Mouse (Mus musculus): Measurements from ENCODE around the gene Ddx51. TPM values are rescaled to one million over a fixed set of nuclear protein-coding genes. Genes with fewer than 3 reads are reported as not detected.

The Ddx51 gene
- 10 to 100 TPM; 28.4 to 28.9 TPM for total RNA-seq (2021)
- long read RNA-seq, full-length matches to known transcripts: 14 of 20 reads
- long read RNA-seq, partial matches to known transcripts: 1 of 20 reads
- long read RNA-seq, other reads (novel, unspliced or antisense): 5 of 20 reads

DNA sequence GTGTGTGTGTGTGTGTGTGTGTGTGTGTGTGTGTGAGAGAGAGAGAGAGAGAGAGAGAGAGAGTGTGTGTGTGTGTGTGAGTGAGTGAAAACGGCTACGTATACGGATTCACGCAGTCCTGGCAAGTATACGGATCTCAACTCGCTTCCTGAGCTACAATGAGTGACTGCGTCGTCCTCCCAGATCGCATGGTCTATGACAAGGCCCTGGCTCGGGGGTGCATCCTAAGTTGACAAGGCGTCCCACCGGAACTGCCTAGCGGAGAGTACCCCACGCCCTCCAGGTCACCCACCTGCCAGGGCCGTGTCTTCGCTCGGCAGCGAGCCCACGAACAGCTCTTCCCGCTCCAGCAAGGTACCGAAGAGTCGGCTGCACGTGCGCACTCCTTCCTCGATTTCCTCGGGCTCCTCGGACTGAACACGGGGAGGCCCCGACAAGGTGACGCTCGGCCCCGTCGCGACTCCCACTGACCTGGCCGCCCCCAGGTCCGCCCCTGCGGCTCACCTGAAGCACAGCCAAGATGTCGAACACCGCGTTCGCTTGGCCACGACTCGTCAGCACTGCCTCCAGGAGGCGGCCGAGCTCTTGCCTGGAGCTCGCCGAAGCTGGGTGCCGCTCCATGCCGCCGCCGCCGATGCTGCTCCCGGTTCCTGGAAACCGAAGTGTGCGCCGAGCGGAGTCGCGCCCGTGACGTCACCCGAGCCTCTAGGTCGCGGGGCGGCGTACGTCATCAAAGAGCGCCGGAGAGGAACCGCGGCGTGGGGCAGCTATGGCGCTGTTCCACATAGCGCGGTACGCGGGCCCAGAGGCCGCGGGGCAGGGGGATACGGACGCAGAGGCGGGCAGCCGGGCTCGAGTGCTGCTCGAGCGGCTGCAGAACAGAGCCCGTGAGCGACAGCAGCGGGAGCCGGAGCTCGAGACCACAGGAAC lies at the start of gene Ddx51, which contains the start of gene Noc4l:
Gene Ddx51 (plus strand): TSS at position 733 of the 930 bp plus-strand sequence.
Gene Noc4l (minus strand): TSS at position 699 of the 930 bp plus-strand sequence.
- DNase-seq (ENCODE audit: low spot score in 2 of 2): peak; percentile 92 to 96

DNA sequence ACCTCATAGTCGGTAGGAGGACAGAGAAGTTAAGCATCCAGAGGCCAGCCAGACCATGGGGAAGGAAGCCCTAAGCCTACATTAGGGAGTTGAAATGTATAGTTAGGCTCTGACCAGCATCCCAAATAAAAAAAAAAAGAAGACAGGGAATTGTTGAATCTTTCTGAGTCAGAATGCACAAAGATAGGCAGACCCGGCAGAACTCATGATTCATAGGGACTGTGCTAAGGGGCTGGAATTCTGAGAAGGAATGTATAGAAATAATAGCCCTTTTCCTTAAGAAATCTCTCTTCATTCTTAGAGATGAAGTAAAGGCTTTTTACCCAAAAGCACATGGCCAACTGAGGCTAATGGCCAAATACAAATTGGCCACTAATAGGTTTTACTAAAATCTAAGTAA lies 48.9 kb upstream of the Ddx51 start:
- DNase-seq (ENCODE audit: low spot score in 2 of 2): no peak

GRCm38 (mm10) chr5:110605531-110606221 lies 47.6 kb upstream of the Ddx51 start:
- DNase-seq (ENCODE audit: low spot score in 2 of 2): no peak

- DNase-seq (ENCODE audit: low spot score in 2 of 2): no peak
These were observed 45.5 kb upstream of the Ddx51 start for GRCm38 (mm10) chr5:110607767-110608166.

GRCm38 (mm10) chr5:110608336-110608735 lies 44.9 kb upstream of the Ddx51 start:
- no peak for DNase-seq (ENCODE audit: low spot score in 2 of 2)

DNA sequence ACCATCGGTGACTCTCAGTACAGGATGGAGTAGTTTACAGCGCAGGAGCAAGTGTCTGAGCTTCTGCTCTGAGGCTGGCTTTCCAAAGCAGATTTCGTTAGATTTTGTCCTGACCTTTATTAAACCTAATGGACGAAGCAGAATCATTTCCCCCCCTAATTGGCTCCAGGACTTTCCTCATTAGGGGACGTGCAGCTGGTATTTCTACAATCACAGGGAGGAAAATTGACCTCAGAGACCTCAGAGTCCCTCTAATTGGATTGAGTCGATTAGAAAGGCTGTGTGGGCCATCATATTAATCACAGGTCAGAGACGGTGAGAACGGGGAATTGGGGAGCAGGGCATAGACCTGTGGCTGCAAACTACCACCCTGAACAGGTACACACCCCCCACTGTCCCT lies 44.3 kb upstream of the Ddx51 start:
- DNase-seq (ENCODE audit: low spot score in 2 of 2): no peak

GRCm38 (mm10) chr5:110609425-110609824 lies 43.8 kb upstream of the Ddx51 start:
- no peak for DNase-seq (ENCODE audit: low spot score in 2 of 2)

- DNase-seq (ENCODE audit: low spot score in 2 of 2): no peak
These were observed 43.4 kb upstream of the Ddx51 start for GRCm38 (mm10) chr5:110609868-110610267.

DNA sequence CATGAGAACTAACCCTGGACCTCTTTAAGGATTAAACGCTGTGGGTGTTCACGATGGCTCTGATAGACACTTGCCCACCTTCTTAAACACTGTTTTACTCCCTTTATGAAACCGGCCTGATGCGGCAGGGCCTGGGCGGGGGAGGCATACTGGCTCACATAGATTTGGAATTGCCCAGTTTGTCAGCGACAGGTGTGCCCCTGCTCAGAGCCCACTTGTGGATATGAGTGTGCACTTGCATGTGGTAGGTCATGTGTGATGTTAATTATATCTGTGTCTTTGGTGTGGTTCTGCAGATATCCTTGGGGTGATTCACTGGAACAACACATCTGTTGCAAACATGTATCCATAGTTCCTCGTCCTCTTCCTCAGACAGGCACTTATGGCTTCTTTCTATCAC lies 42.8 kb upstream of the Ddx51 start:
- no peak for DNase-seq (ENCODE audit: low spot score in 2 of 2)

GRCm38 (mm10) chr5:110611435-110612158 lies 41.7 kb upstream of the Ddx51 start:
- DNase-seq (ENCODE audit: low spot score in 2 of 2): peak; percentile 73 to 91

- no peak for DNase-seq (ENCODE audit: low spot score in 2 of 2)
These were observed 34.0 kb upstream of the Ddx51 start for GRCm38 (mm10) chr5:110619226-110619625.

DNA sequence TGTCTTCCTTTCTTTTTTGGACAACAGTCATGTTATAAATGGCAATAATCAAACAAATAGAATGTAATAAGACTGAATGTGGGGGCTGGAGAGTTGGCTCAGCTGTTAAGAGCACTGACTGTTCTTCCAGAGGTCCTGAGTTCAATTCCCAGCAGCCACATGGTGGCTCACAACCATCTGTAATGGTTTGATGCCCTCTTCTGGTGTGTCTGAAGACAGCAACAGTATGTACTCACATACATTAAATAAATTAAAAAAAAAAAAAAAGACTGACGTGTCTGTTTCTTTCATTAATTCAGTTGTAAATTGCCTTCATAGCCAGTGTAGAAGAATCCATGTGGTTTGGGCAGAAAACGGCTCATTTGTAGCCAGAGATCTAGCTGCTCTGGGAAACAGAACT lies 28.9 kb upstream of the Ddx51 start:
- no peak for DNase-seq (ENCODE audit: low spot score in 2 of 2)

GRCm38 (mm10) chr5:110627351-110627750 lies 25.9 kb upstream of the Ddx51 start:
- peak; percentile 26 to 60 for DNase-seq (ENCODE audit: low spot score in 2 of 2)

GRCm38 (mm10) chr5:110628156-110628555 lies 25.1 kb upstream of the Ddx51 start:
- DNase-seq (ENCODE audit: low spot score in 2 of 2): no peak

DNA sequence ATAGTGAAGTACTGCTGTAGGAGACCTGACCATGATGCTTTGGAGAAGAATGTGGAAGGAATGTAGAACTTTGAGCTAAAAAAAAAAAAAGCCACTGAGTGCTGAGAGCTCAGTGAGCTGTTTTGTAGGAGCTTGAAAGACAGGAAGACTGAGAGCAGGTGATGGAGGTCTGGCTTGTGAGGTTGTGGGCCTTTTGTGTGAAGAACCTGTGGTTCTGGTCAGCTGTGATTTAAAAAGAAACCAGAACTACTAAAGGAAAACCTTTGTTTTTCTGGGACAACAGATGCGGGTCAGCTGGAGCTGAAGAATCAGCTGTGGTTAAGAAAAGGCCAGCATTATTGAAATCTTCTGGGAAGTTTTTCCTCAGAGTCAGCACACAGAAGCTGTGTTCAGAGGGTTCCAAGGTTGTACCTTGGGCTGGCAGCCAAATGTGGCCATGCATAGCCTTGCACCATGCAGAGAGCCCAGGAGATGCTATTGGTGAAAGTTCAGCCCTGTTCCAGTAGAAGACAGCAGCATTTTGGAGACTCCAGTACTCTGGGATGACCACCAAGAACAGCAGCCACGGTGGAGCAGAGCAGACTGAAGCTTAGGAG lies 23.6 kb upstream of the Ddx51 start:
- DNase-seq (ENCODE audit: low spot score in 2 of 2): no peak

DNA sequence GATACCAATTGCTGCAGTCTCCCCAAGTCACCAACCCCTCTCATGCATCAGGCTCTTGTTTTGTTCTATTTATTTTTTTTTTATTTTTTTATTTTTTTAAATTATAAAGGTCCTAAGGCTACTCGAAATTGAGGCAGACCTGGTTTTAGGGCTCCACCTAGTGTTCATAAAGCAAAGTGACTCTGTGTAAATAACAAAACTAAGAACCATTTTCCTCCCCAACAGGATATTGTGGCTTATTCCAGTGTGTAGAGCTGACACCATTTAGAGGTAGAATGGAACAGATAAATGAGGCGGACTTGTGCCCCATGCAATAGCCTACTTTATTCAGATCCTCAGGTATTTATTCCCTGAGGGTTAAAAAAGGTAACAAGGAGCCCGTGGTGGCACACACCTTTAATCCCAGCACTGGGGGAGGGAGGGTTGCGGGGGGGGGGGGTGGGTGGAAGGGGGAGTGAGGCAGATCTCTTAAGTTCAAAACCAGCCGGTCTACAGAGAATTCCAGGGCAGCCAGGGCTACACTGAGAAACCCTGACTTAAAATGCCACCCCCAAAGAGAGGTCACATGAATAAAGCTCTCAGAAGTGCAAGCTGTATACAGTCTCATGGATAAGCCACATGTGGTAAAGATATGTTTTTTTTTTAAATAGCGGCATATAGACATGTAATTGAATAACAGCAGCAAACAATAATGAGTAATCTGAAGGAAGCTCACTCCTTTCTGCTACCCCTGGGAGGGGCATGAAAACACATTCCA lies 17.1 kb upstream of the Ddx51 start:
- DNase-seq (ENCODE audit: low spot score in 2 of 2): peak in 1 of 2 experiments; percentile 57

DNA sequence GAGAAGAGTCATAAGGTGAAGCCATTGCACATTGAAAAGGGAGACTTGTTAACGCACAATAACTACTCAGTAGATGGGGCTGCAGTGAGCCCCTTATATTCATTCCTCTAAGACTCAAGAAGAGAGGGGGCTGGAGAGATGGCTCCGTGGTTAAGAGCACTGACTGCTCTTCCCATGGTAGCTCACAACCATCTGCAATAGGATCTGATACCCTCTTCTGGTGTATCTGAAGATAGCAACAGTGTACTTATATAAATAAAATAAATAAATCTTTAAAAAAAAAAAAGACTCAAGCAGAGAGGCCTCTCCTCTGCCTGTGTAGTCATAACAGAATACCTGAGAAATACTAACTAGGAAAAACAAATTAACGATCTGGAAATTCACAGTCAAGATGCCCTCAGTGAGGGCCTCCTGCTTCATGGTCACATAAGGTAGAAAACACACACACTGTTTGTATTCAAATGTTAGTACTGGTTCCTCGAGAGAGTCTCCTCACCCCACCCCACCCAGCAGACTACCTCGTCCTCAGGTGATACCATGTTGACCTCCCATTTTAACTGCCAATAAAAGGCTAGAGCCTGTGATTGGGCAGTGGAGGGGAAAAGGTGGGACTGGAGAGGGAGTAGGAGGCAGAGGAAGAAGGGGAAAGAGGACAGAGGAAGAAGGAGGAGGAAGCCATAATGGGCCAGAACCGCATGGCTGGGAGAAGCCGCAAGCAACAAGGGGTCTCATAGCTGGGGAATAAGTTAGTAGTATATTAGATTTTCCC lies 14.8 kb upstream of the Ddx51 start:
- no peak for DNase-seq (ENCODE audit: low spot score in 2 of 2)

- peak; percentile 80 to 86 for DNase-seq (ENCODE audit: low spot score in 2 of 2)
These were observed 13.8 kb upstream of the Ddx51 start for GRCm38 (mm10) chr5:110639459-110639858.

DNA sequence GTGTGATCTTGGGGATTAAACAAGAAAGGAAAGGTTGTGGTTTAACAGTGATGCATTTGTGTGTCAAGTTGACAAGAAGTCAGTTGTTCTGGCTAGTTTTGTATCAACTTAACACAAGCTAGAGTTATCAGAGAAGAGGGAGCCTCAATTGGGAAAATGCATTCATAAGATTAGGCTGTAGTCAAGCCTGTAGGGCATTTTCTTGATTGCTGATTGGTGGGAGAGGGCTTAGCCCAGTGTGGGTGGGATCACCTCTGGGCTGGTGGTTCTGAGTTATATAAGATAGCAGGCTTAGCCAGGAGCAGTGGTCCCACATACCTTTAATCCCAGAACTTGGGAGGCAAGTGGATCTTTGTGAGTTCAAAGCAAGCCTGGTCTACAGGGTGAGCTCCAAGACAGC lies 6.9 kb upstream of the Ddx51 start:
- DNase-seq (ENCODE audit: low spot score in 2 of 2): no peak

Data from layer of hippocampus, adult 18-20 months (tissue).